Mouse (Mus musculus): ENCODE data around the gene Cpn1.

DNA sequence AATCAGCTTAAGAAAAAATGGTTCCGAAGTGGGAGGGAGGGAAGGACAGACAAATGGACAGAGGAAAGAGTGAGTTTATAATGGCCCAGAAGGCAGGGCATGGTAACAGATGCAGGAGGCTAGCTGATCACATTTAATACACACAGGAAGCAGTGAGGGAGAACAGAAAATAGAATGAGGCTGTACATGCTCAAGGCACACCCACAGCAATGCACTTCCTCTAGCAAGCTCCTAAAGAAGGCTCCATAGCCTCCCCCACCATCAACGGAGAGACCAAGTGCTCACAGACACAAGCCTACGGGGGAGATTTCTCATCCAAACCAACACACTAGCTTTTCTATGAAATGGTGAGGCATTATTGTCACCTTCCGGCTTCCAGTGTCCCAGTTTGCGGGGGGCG, 12.1 kb downstream of the Cpn1 start:
- TF ChIP-seq POLR2A (IDR thresholded peaks at IDR 0.05; ENCODE audit: low read depth, low read length) (no peak), CTCF (IDR thresholded peaks at IDR 0.05; ENCODE audit: extremely low read depth, insufficient read depth, insufficient read length, insufficient replicate concordance) (no peak)
